Mouse (Mus musculus) adrenal gland, postnatal 4 days (tissue): Measurements from ENCODE around the gene Skap1. TPM values are rescaled to one million over a fixed set of nuclear protein-coding genes. Genes with fewer than 3 reads are reported as not detected.

Experiments
- DNase-seq, 2 experiments: peaks; one replicate each; pipeline ENCODE4 v3.0.0; 2021 to 2022; ENCODE audit warnings: low spot score in 2 of 2, mixed read lengths in 2 of 2
- total RNA-seq, 2 experiments: library from RNA; stranded (reverse); gene quantifications; 2 replicates each; pipeline ENCODE4 v1.2.3; 2021

Skap1 gene
- total RNA-seq, 2 experiments from 2014 or later, result 6.1 to 7.6 TPM

- no peak for DNase-seq
Measured at GRCm38 (mm10) chr11:96550960-96551703, 86.7 kb downstream of the Skap1 start.

- no peak for DNase-seq
Measured at GRCm38 (mm10) chr11:96553091-96553490, 88.7 kb downstream of the Skap1 start.

- no peak for DNase-seq
Measured at GRCm38 (mm10) chr11:96560229-96560628, 95.8 kb downstream of the Skap1 start.

GRCm38 (mm10) chr11:96564088-96564487 is 99.7 kb downstream of the Skap1 start:
- no peak for DNase-seq

GRCm38 (mm10) chr11:96572515-96572914 is 108.1 kb downstream of the Skap1 start:
- no peak for DNase-seq

- DNase-seq, result no peak
Measured at GRCm38 (mm10) chr11:96576491-96577427, 112.4 kb downstream of the Skap1 start.

GRCm38 (mm10) chr11:96578551-96579283 is 114.3 kb downstream of the Skap1 start:
- DNase-seq, result no peak

- peak in 1 of 2 experiments; percentile 14 for DNase-seq
Measured at GRCm38 (mm10) chr11:96581604-96582384, 117.4 kb downstream of the Skap1 start.

GRCm38 (mm10) chr11:96582595-96582994 is 118.2 kb downstream of the Skap1 start:
- no peak for DNase-seq

- DNase-seq, result no peak
Measured at GRCm38 (mm10) chr11:96589828-96590227, 125.4 kb downstream of the Skap1 start.

- no peak for DNase-seq
Measured at GRCm38 (mm10) chr11:96595890-96596289, 131.5 kb downstream of the Skap1 start.

GRCm38 (mm10) chr11:96596301-96596700 is 131.9 kb downstream of the Skap1 start:
- DNase-seq, result no peak

GRCm38 (mm10) chr11:96602806-96603205 is 138.4 kb downstream of the Skap1 start:
- no peak for DNase-seq

GRCm38 (mm10) chr11:96604306-96604705 is 139.9 kb downstream of the Skap1 start:
- DNase-seq, result no peak

GRCm38 (mm10) chr11:96604751-96605450 is 140.5 kb downstream of the Skap1 start:
- no peak for DNase-seq

- no peak for DNase-seq
Measured at GRCm38 (mm10) chr11:96605516-96605915, 141.1 kb downstream of the Skap1 start.

GRCm38 (mm10) chr11:96612596-96612995 is 148.2 kb downstream of the Skap1 start:
- no peak for DNase-seq

- DNase-seq, result no peak
Measured at GRCm38 (mm10) chr11:96616792-96617191, 152.4 kb downstream of the Skap1 start.

- no peak for DNase-seq
Measured at GRCm38 (mm10) chr11:96618789-96619445, 154.5 kb downstream of the Skap1 start.
